ENCODE assay signal across 21 mouse cellular contexts in the genomic region with DNA sequence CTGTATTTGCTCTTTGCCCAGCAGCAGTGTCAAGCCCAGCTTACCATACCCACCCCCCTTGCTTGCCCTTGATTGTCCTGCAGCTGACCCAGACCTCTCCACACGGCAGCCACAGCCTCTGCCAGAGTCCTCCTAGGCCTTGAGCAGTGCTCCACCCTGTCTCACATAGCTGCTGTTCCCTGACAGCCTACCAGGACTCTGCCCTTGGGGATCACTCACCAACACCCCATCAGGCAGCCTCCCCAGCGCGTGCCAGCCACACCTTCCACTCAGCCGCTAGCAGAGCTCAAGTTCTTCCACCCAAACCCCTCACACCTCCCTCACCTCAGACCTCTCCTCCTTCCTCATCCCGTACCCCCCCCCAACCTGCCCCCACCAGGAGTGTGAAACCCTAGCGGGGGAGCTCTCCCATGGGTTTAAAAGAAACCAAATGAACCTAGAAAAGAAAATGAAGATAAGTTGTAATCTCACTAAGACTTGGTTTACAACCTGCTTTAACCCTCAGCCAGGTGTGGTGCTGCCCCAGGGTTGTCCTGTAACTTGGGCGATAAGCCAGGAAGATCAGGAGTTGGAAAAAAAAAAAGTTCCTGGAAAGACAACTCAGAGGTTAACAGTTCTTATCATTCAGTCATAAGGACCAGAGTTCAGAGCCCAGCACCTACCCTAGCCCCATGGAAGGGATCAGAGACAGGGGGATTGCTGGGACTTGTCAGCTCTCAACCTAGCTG. TPM values are rescaled to one million over a fixed set of nuclear protein-coding genes. Genes with fewer than 3 reads are reported as not detected.
DNase-seq lines count a peak whose midpoint lies in the region; ATAC-seq and TF ChIP-seq lines count a peak whose summit lies in the region.
"Had no signal": no experiment of that assay in that cellular context is flagged by ENCODE, and none has a peak within 500 bp of the region (broad histone marks: within the 10 kb centered on the region; RNA-seq: fewer than 3 reads in every experiment).

No protein-coding gene starts in this region.

- peak; percentile 18; the same call in 1 of the 2 replicates for ATAC-seq in liver, embryonic 16.5 days (ENCODE audit: low read depth)
- peak; percentile 96 for ATAC-seq in intestine, postnatal 0 days
- ATAC-seq in stomach, postnatal 0 days (ENCODE audit: low FRiP score, low TSS enrichment), result peak; percentile 64
- ATAC-seq: forebrain, postnatal 0 days had no signal

- H3K9ac ChIP-seq in liver, embryonic 16.5 days (ENCODE audit: low read depth, low read length), result no peak overlapping the region
- H3K9ac ChIP-seq in intestine, postnatal 0 days (ENCODE audit: low read depth, low read length), result no peak overlapping the region
- H3K9ac ChIP-seq in stomach, postnatal 0 days (ENCODE audit: low read length), result no peak overlapping the region
- H3K9ac ChIP-seq: forebrain, postnatal 0 days; hindbrain, embryonic 14.5 days; liver, embryonic 13.5 days; lung, embryonic 15.5 days had no signal

- peak; percentile 48 for DNase-seq in kidney, adult 11 months
- no peak for DNase-seq in kidney, postnatal 10 days
- DNase-seq in liver, result no peak
- peak; percentile 51 for DNase-seq in stomach, postnatal 0 days (ENCODE audit: low spot score)
- no peak for DNase-seq in embryonic facial prominence, embryonic 10.5 days (ENCODE audit: low spot score)
- DNase-seq in adrenal gland, adult (ENCODE audit: inconsistent age in 2 of 2, low spot score in 1 of 2), result no peak
- DNase-seq: adrenal gland, postnatal 36 days; cerebellum, adult 9-11 months; forebrain, postnatal 0 days; gastrocnemius, postnatal 14 days; heart, adult 18-20 months; heart, postnatal 36 days; kidney, adult 8-10 months; liver, embryonic 13.5 days; thymus, postnatal 36 days had no signal

- H3K4me1 ChIP-seq in liver, embryonic 16.5 days (ENCODE audit: control insufficient read depth, low read depth, low read length), result peaks cover 12% of the 10 kb centered on the region
- 0 out of 2 replicates have a peak, but pooled peaks cover 3% of the 10 kb centered on the region for H3K4me1 ChIP-seq in intestine, postnatal 0 days (replicated peaks; ENCODE audit: control insufficient read depth, insufficient read depth, low read length)
- H3K4me1 ChIP-seq in stomach, postnatal 0 days (replicated peaks; ENCODE audit: control insufficient read depth, insufficient read depth), result peaks cover 3% of the 10 kb centered on the region; the same call in 1 of the 2 replicates
- H3K4me1 ChIP-seq in embryonic facial prominence, embryonic 10.5 days, result peaks cover 9% of the 10 kb centered on the region

- no peaks in the 10 kb centered on the region for H3K36me3 ChIP-seq in liver, embryonic 16.5 days (ENCODE audit: control insufficient read depth, insufficient read depth)
- H3K36me3 ChIP-seq in intestine, postnatal 0 days (ENCODE audit: control insufficient read depth, insufficient read depth), result peaks cover 6% of the 10 kb centered on the region; the same call in 1 of the 2 replicates
- H3K36me3 ChIP-seq in stomach, postnatal 0 days (ENCODE audit: control insufficient read depth, insufficient read depth, low read length), result no peaks in the 10 kb centered on the region
- H3K36me3 ChIP-seq in embryonic facial prominence, embryonic 10.5 days (replicated peaks), result peaks cover 13% of the 10 kb centered on the region

- H3K4me3 ChIP-seq in liver, embryonic 16.5 days (ENCODE audit: low read depth, low read length), result no peak overlapping the region
- no peak overlapping the region for H3K4me3 ChIP-seq in intestine, postnatal 0 days (ENCODE audit: low read depth, low read length)
- H3K4me3 ChIP-seq in stomach, postnatal 0 days (ENCODE audit: low read depth, low read length), result no peak overlapping the region
- H3K4me3 ChIP-seq in embryonic facial prominence, embryonic 10.5 days, result no peak overlapping the region
- H3K4me3 ChIP-seq: layer of hippocampus, adult 2 months; liver, embryonic 13.5 days; lung, embryonic 15.5 days; midbrain, embryonic 10.5 days had no signal

- 63% methylated on average over 7 of the region's 7 CpGs for WGBS in liver, embryonic 16.5 days (ENCODE audit: insufficient replicate concordance)
- WGBS in intestine, postnatal 0 days, result 44% methylated on average over 7 of the region's 7 CpGs
- WGBS in stomach, postnatal 0 days, result 36% methylated on average over 7 of the region's 7 CpGs
- WGBS in embryonic facial prominence, embryonic 10.5 days, result 74% methylated on average over 7 of the region's 7 CpGs

- no peak for TF ChIP-seq CTCF in intestine, postnatal 0 days (IDR thresholded peaks at IDR 0.05; ENCODE audit: low read depth)
- TF ChIP-seq CTCF in stomach, postnatal 0 days (IDR thresholded peaks at IDR 0.05; ENCODE audit: low read depth), result no peak

- H3K4me2 ChIP-seq in liver, embryonic 16.5 days (ENCODE audit: low read depth, low read length), result no peak overlapping the region
- H3K4me2 ChIP-seq in intestine, postnatal 0 days (replicated peaks; ENCODE audit: low read depth), result peak overlapping the region; percentile 41; the same call in 1 of the 2 replicates
- no peak overlapping the region for H3K4me2 ChIP-seq in stomach, postnatal 0 days (replicated peaks; ENCODE audit: low read depth)
- H3K4me2 ChIP-seq: hindbrain, embryonic 14.5 days; liver, embryonic 13.5 days; lung, embryonic 15.5 days had no signal

- no peaks in the 10 kb centered on the region for H3K27me3 ChIP-seq in liver, embryonic 16.5 days (ENCODE audit: control insufficient read depth, insufficient read depth, low read depth, low read length)
- no peaks in the 10 kb centered on the region for H3K27me3 ChIP-seq in intestine, postnatal 0 days (replicated peaks; ENCODE audit: control insufficient read depth, insufficient read depth, low read length)
- H3K27me3 ChIP-seq in stomach, postnatal 0 days (ENCODE audit: control insufficient read depth, insufficient read depth, low read length), result no peaks in the 10 kb centered on the region
- H3K27me3 ChIP-seq in embryonic facial prominence, embryonic 10.5 days (replicated peaks; ENCODE audit: low read depth, poor library complexity, severe bottlenecking), result no peaks in the 10 kb centered on the region
- H3K27me3 ChIP-seq: liver, embryonic 13.5 days; lung, embryonic 15.5 days had no signal

- no peak for TF ChIP-seq EP300 in stomach, postnatal 0 days (optimal IDR thresholded peaks at IDR 0.05)

- no peak overlapping the region for H3K27ac ChIP-seq in liver, embryonic 16.5 days (ENCODE audit: low read length)
- peak overlapping the region; percentile 87 for H3K27ac ChIP-seq in intestine, postnatal 0 days (ENCODE audit: low read depth, low read length)
- H3K27ac ChIP-seq in stomach, postnatal 0 days (replicated peaks), result no peak overlapping the region
- H3K27ac ChIP-seq in embryonic facial prominence, embryonic 10.5 days (replicated peaks), result no peak overlapping the region
- H3K27ac ChIP-seq: hindbrain, embryonic 14.5 days; layer of hippocampus, adult 2 months; liver, embryonic 13.5 days; lung, embryonic 15.5 days; midbrain, embryonic 10.5 days had no signal

- H3K9me3 ChIP-seq in liver, embryonic 16.5 days (replicated peaks; ENCODE audit: control insufficient read depth, low read length), result no peaks in the 10 kb centered on the region
- no peaks in the 10 kb centered on the region for H3K9me3 ChIP-seq in intestine, postnatal 0 days (ENCODE audit: control insufficient read depth)
- H3K9me3 ChIP-seq in stomach, postnatal 0 days (ENCODE audit: control insufficient read depth, low read length), result no peaks in the 10 kb centered on the region
- H3K9me3 ChIP-seq in embryonic facial prominence, embryonic 10.5 days, result no peaks in the 10 kb centered on the region
- H3K9me3 ChIP-seq: liver, embryonic 13.5 days; lung, embryonic 15.5 days; midbrain, embryonic 10.5 days had no signal

RNA-seq across cellular contexts. Expression of a gene that starts 16.0 kb away (rescaled TPM):
- polyA plus RNA-seq in liver, embryonic 16.5 days (2015; fragmentation: Nextera tagmentation; extraction: Ambion mirVana), result 7.6 and 8.4 TPM in 2 replicates
- 24.7 and 25.2 TPM in 2 replicates for polyA plus RNA-seq in intestine, postnatal 0 days (2015; fragmentation: Nextera tagmentation; extraction: Ambion mirVana)
- polyA plus RNA-seq in stomach, postnatal 0 days (2015; fragmentation: Nextera tagmentation; extraction: Ambion mirVana), result 26.1 and 28.4 TPM in 2 replicates
- polyA plus RNA-seq in embryonic facial prominence, embryonic 10.5 days (2016; fragmentation: Nextera tagmentation; extraction: Ambion mirVana), result 77.9 and 86.1 TPM in 2 replicates

RNA-seq across cellular contexts. Expression of a gene that starts 29.2 kb away (rescaled TPM):
- 172 and 179 TPM in 2 replicates for polyA plus RNA-seq in liver, embryonic 16.5 days (2015; fragmentation: Nextera tagmentation; extraction: Ambion mirVana)
- 318 and 324 TPM in 2 replicates for polyA plus RNA-seq in intestine, postnatal 0 days (2015; fragmentation: Nextera tagmentation; extraction: Ambion mirVana)
- polyA plus RNA-seq in stomach, postnatal 0 days (2015; fragmentation: Nextera tagmentation; extraction: Ambion mirVana), result 255 and 270 TPM in 2 replicates
- polyA plus RNA-seq in embryonic facial prominence, embryonic 10.5 days (2016; fragmentation: Nextera tagmentation; extraction: Ambion mirVana), result 267 and 272 TPM in 2 replicates

RNA-seq across cellular contexts. Expression of a gene that starts 40.9 kb away (rescaled TPM):
- 0.19 and 0.42 TPM in 2 replicates for polyA plus RNA-seq in liver, embryonic 16.5 days (2015; fragmentation: Nextera tagmentation; extraction: Ambion mirVana)
- 2.2 and 2.7 TPM in 2 replicates for polyA plus RNA-seq in intestine, postnatal 0 days (2015; fragmentation: Nextera tagmentation; extraction: Ambion mirVana)
- 2.9 and 3.5 TPM in 2 replicates for polyA plus RNA-seq in stomach, postnatal 0 days (2015; fragmentation: Nextera tagmentation; extraction: Ambion mirVana)
- polyA plus RNA-seq in embryonic facial prominence, embryonic 10.5 days (2016; fragmentation: Nextera tagmentation; extraction: Ambion mirVana), result 103 and 118 TPM in 2 replicates

RNA-seq across cellular contexts. Expression of a gene that starts 42.5 kb away (rescaled TPM):
- 7.5 and 7.9 TPM in 2 replicates for polyA plus RNA-seq in liver, embryonic 16.5 days (2015; fragmentation: Nextera tagmentation; extraction: Ambion mirVana)
- polyA plus RNA-seq in intestine, postnatal 0 days (2015; fragmentation: Nextera tagmentation; extraction: Ambion mirVana), result 29.5 and 31.2 TPM in 2 replicates
- polyA plus RNA-seq in stomach, postnatal 0 days (2015; fragmentation: Nextera tagmentation; extraction: Ambion mirVana), result 5.1 and 6.8 TPM in 2 replicates
- 0.10 and 0.29 TPM in 2 replicates for polyA plus RNA-seq in embryonic facial prominence, embryonic 10.5 days (2016; fragmentation: Nextera tagmentation; extraction: Ambion mirVana)

Comparison
In these comparisons a context has a peak if more than half of its experiments do, and no peak if none do; other contexts are left out.
1. DNase-seq: peak in kidney, adult 11 months (single experiment) and stomach, postnatal 0 days (single experiment); none in kidney, postnatal 10 days (single experiment), liver (single experiment), embryonic facial prominence, embryonic 10.5 days (single experiment) and adrenal gland, adult (0 of 2).
2. ATAC-seq: peak in every context shown above with its lines; median percentile 96 in intestine, postnatal 0 days; 64 in stomach, postnatal 0 days; 18 in liver, embryonic 16.5 days.
3. RNA of a gene that starts 40.9 kb away (polyA plus RNA-seq): 103 to 118 TPM in embryonic facial prominence, embryonic 10.5 days; 2.9 to 3.5 TPM in stomach, postnatal 0 days, 2.2 to 2.7 TPM in intestine, postnatal 0 days and 0.19 to 0.42 TPM in liver, embryonic 16.5 days; every median in the first group is over 10 times any median in the second.